Mouse (Mus musculus): ENCODE measurements around the gene Natd1.

DNA sequence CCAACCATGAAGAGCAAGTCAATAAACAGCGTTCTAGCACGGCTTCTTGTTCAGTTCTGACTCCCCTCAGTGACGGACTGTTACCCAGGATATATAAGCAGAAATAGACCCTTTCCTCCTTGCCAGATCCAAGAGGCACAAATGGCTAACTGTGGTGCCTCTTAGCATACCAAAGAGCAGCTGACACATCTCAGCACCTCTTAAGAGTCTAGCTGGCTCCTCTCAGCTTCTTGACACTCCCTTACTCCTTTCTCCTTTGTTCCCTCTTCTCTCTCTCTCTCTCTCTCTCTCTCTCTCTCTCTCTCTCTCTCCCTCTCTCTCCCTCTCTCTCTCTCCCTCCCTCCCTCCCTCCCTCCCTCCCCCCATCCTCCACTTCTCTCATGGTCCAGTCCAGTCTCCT lies 23.8 kb downstream of the Natd1 start:
- no peak for TF ChIP-seq CTCF (IDR thresholded peaks at IDR 0.05; ENCODE audit: control insufficient read depth, insufficient read depth, low read length)
- TF ChIP-seq POLR2A (IDR thresholded peaks at IDR 0.05; ENCODE audit: borderline replicate concordance, control insufficient read depth, low read depth, low read length): no peak

All from bone marrow, adult 2 months (tissue).